Mouse (Mus musculus) CD8-positive naive resting alpha-beta T cell, adult 57 days (primary cell): ENCODE results near the gene Enpp7. TPM values are rescaled to one million over a fixed set of nuclear protein-coding genes. Genes with fewer than 3 reads are reported as not detected.

Experiments used
- total RNA-seq: library from RNA; stranded (reverse); gene quantifications from one replicate; pipeline ENCODE4 v1.2.4, GENCODE M21; 2023

Enpp7 gene
- total RNA-seq = not detected

DNA sequence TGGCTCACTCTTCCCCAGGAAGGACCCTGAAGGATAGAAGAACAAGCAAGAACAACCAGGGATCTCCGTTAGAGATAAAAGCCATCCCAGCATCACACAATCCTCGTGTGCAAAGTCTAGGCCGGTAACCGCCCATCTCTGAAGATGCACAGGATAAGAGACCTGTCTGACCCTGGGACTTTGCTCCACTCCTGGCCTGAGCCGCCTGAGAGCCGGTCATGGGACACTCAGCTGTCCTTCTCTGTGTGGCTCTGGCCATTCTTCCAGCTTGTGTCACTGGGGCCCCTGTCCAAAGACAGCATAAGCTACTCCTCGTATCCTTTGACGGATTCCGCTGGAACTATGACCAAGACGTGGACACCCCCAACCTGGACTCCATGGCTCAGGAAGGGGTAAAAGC, at the start of gene Enpp7:
TSS of gene Enpp7 (plus strand) at position 190 of the 400 bp plus-strand sequence.

DNA sequence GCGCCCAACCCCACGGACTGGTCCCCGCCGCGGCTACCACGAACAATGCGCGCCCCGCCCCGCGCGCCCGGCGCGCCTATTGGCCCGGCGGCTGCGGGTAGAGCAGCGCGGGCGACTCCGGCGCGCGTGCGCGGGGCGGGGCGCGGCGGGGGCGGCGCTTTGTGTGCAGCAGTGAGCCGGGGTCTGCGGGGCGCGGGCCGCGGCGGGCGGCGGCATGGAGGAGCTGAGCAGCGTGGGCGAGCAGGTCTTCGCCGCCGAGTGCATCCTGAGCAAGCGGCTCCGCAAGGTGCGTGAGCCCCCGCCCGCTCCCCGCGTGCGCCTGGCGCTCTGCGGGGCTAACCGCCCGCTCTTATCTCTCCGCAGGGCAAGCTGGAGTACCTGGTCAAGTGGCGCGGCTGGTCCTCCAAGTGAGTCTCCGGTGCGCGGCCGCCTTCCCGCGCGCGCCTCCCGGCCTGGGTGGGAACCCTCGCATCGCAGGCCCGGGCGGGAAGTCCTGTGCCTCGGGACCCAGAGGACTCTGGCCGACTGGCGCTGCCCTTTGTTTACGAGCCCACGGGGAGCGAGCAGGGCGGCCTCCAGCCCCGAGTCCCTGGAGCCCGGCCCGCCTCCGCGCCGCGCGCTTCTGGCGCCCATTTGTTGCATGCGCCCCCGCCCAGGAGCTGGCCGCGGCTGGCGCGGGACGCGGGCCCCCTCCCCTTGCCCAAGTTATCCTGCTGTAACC, 35.1 kb downstream of the Enpp7 start, which contains the start of gene Cbx2:
TSS of gene Cbx2 (plus strand) at position 68 of the 721 bp plus-strand sequence.

DNA sequence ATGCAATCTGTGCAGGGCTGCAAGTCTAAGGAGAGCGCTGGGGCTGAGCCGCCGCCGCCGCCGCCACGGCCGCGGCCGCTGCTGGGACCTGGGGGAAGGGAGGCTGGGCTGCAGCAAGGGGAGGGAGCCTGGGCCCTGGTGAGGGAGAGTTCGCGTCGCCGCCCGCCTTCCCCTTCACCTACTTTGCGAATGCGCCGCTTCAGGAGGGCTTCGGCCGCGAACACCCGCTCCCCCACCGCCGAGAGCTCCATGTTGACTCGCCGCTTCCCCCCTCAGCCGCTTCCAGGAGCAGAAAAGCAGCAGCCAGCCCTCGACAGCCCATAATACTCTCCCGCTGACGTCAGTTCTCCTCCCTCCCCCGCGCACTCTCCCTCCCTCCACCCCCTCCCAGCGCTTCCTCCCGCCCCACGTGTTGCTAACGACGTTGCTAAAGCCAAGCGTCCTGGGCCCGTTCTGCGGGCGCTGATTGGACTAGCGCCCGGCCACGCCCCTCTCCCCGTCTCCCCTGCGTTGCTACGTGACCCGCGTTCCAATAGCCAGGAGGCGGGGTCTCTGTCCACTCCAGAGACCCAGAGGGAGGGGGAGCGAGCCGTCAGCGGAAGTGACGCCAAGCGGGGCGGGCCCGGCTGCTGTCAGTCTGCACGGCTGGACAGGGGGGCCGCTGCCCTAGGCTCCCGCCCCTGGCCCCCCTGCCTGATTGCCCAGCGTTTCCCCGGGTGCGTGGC, 52.8 kb downstream of the Enpp7 start, which contains the start of gene Cbx8:
TSS of gene Cbx8 (minus strand) at position 370 of the 725 bp plus-strand sequence.

Other genes starting within 250 kb of the Enpp7 start
- not detected for gene Rbfox3, start 76.6 kb upstream of the Enpp7 start, total RNA-seq
- gene Cbx2, start 34.8 kb downstream of the Enpp7 start, total RNA-seq = 5.9 TPM
- gene Cbx8, start 52.8 kb downstream of the Enpp7 start, total RNA-seq = 13.8 TPM
- gene Cbx4, start 98.0 kb downstream of the Enpp7 start, total RNA-seq = 106 TPM
- gene Tbc1d16, start 240.3 kb downstream of the Enpp7 start, total RNA-seq = 2.6 TPM
- gene Ccdc40, start 240.4 kb downstream of the Enpp7 start, total RNA-seq = 0.40 TPM